Mouse (Mus musculus) cerebellum, adult 2 months (tissue): ENCODE results near the gene Slc25a38. TPM values are rescaled to one million over a fixed set of nuclear protein-coding genes. Genes with fewer than 3 reads are reported as not detected.

Source experiments
- DNase-seq, 2 experiments: peaks; one replicate each; pipeline ENCODE4 v3.0.0; 2021
- H3K27ac ChIP-seq: fragments of 200-500 bp; 2 replicates; pipeline ENCODE4 v1.5.1; 2012; ENCODE audit warnings: low read length, control low read depth, inconsistent platforms; ENCODE audit not compliant: insufficient read depth
- H3K27me3 ChIP-seq: fragments of 200-500 bp; 2 replicates; pipeline ENCODE4 v1.6.1; 2012; ENCODE audit warnings: inconsistent platforms, mild to moderate bottlenecking, low read length, moderate library complexity; ENCODE audit not compliant: control insufficient read depth, insufficient read depth
- H3K4me1 ChIP-seq: fragments of 200-500 bp; 2 replicates; pipeline ENCODE4 v1.6.1; 2011; ENCODE audit warnings: low read length; ENCODE audit not compliant: control insufficient read depth, insufficient read depth
- H3K4me3 ChIP-seq: fragments of 200-500 bp; replicated peaks from 2 replicates; pipeline ENCODE3; 2011; ENCODE audit warnings: mild to moderate bottlenecking, low read depth, low read length, control low read depth; ENCODE audit not compliant: insufficient read depth
- CTCF ChIP-seq: fragments of 200-500 bp; IDR thresholded peaks from 2 replicates; pipeline ENCODE4 v1.5.1; 2011; ENCODE audit warnings: low read depth, mild to moderate bottlenecking, control low read depth, low read length, moderate library complexity, borderline replicate concordance; ENCODE audit not compliant: insufficient read depth
- POLR2A ChIP-seq: fragments of 200-500 bp; IDR thresholded peaks from 2 replicates; pipeline ENCODE4 v1.6.1; 2011; ENCODE audit warnings: low read length, control low read depth, borderline replicate concordance; ENCODE audit not compliant: insufficient read depth
- WGBS: fragments of 180-500 bp; shearing (Covaris S2); methylation state at CpG from one replicate; pipeline ENCODE4 v1.1.7; 2018; 5-methylcytosine and 5-hydroxymethylcytosine counted together
- polyA plus RNA-seq: library from polyadenylated mRNA; depleted of rRNA; stranded (reverse); fragments of >200 nt; gene quantifications from 2 replicates; pipeline ENCODE4 v1.2.3, GENCODE M21; 2012

The Slc25a38 gene
- polyA plus RNA-seq, 1 experiment = 30.5 TPM

- no peak overlapping the region for H3K4me3 ChIP-seq
- no peak overlapping the region for H3K27ac ChIP-seq
- H3K27me3 ChIP-seq = no peaks in the 10 kb centered on the region
- TF ChIP-seq POLR2A (no peak), CTCF (no peak)
- WGBS = 92% methylated on average over 7 of the region's 7 CpGs
- peaks cover 3% of the 10 kb centered on the region for H3K4me1 ChIP-seq
- DNase-seq = no peak
Observed at GRCm38 (mm10) chr9:120120503-120120902, 10.3 kb downstream of the Slc25a38 start.

- Histone ChIP-seq H3K4me1 (peaks cover 10% of the 10 kb centered on the region; the same call in 1 of the 2 replicates), H3K4me3 (no peak overlapping the region), H3K27me3 (no peaks in the 10 kb centered on the region), H3K27ac (no peak overlapping the region)
- WGBS = 49% methylated on average over 11 of the region's 11 CpGs
- no peak for DNase-seq
- TF ChIP-seq CTCF = no peak
- TF ChIP-seq POLR2A = no peak
Observed at GRCm38 (mm10) chr9:120126868-120127267, 16.7 kb downstream of the Slc25a38 start.

- Histone ChIP-seq H3K27ac (peak within 1 kb of the TSS; percentile 68), H3K27me3 (no peaks in the 10 kb centered on the region), H3K4me3 (peak within 1 kb of the TSS; percentile 92), H3K4me1 (peaks cover 10% of the 10 kb centered on the region; the same call in 1 of the 2 replicates)
- WGBS = under 1% methylated on average over 72 of the region's 72 CpGs
- TF ChIP-seq POLR2A (peak; percentile 89), CTCF (no peak)
- peak; percentile 97 to 98 for DNase-seq
Observed at GRCm38 (mm10) chr9:120127538-120128251, 17.5 kb downstream of the Slc25a38 start, which contains the start of gene Rpsa. Rpsa (plus strand) TSS chr9:120127689.

- TF ChIP-seq POLR2A = no peak
- TF ChIP-seq CTCF = no peak
- Histone ChIP-seq H3K4me3 (no peak overlapping the region), H3K27me3 (no peaks in the 10 kb centered on the region), H3K27ac (no peak overlapping the region), H3K4me1 (peaks cover 10% of the 10 kb centered on the region; the same call in 1 of the 2 replicates)
- DNase-seq = no peak
- WGBS = 47% methylated on average over 10 of the region's 10 CpGs
Observed at GRCm38 (mm10) chr9:120129276-120129675, 19.1 kb downstream of the Slc25a38 start.

- no peak for DNase-seq
- peaks cover 10% of the 10 kb centered on the region; the same call in 1 of the 2 replicates for H3K4me1 ChIP-seq
- H3K27me3 ChIP-seq = no peaks in the 10 kb centered on the region
- no peak for TF ChIP-seq POLR2A
- no peak for TF ChIP-seq CTCF
- no peak overlapping the region for H3K4me3 ChIP-seq
- H3K27ac ChIP-seq = no peak overlapping the region
- WGBS = 69% methylated on average over 3 of the region's 3 CpGs
Observed at GRCm38 (mm10) chr9:120131784-120132288, 21.7 kb downstream of the Slc25a38 start.

GRCm38 (mm10) chr9:120132980-120133754, 23.0 kb downstream of the Slc25a38 start:
- peaks cover 10% of the 10 kb centered on the region; the same call in 1 of the 2 replicates for H3K4me1 ChIP-seq
- WGBS = 32% methylated on average over 8 of the region's 8 CpGs
- TF ChIP-seq POLR2A (no peak), CTCF (no peak)
- DNase-seq = no peak
- H3K4me3 ChIP-seq = no peak overlapping the region
- H3K27me3 ChIP-seq = no peaks in the 10 kb centered on the region
- no peak overlapping the region for H3K27ac ChIP-seq

- Histone ChIP-seq H3K4me3 (no peak overlapping the region), H3K27me3 (no peaks in the 10 kb centered on the region), H3K27ac (no peak overlapping the region), H3K4me1 (peaks cover 5% of the 10 kb centered on the region; the same call in 1 of the 2 replicates)
- 37% methylated on average over 6 of the region's 6 CpGs for WGBS
- DNase-seq = no peak
- TF ChIP-seq POLR2A = no peak
- TF ChIP-seq CTCF = no peak
Observed at GRCm38 (mm10) chr9:120133755-120134475, 23.7 kb downstream of the Slc25a38 start.
